Mouse (Mus musculus) cerebellum, postnatal 4 days (tissue): ENCODE measurements at regions not wholly inside any gene's neighbourhood (a gene's known extent, or its start where the extent isn't known, plus 50 kb on each side); places are given as distances from the start of the nearest gene placed in this dataset.

Experiments
- DNase-seq, 2 experiments: peaks; one replicate each; pipeline ENCODE4 v3.0.0; 2022; ENCODE audit warnings: low spot score in 2 of 2, mixed read lengths in 1 of 2

GRCm38 (mm10) chr13:55887099-55887736 is 51.2 kb upstream of the Pitx1 start:
- DNase-seq: no peak
